Mouse (Mus musculus) lung, postnatal 36 days (tissue): ENCODE data around the gene Stard13.

Experiments used
- DNase-seq: peaks from one replicate; pipeline ENCODE4 v3.0.0; 2022; ENCODE audit warnings: mixed read lengths

The Stard13 gene

GRCm38 (mm10) chr5:151137901-151138300 lies 95.7 kb downstream of the Stard13 start:
- DNase-seq, result no peak

GRCm38 (mm10) chr5:151137311-151137710 lies 96.3 kb downstream of the Stard13 start:
- no peak for DNase-seq

GRCm38 (mm10) chr5:151135965-151136364 lies 97.7 kb downstream of the Stard13 start:
- DNase-seq, result no peak

GRCm38 (mm10) chr5:151135078-151135826 lies 98.4 kb downstream of the Stard13 start:
- peak; percentile 63 for DNase-seq

GRCm38 (mm10) chr5:151134202-151134601 lies 99.4 kb downstream of the Stard13 start:
- DNase-seq, result no peak

- DNase-seq, result no peak
Measured at GRCm38 (mm10) chr5:151133744-151134143, 99.9 kb downstream of the Stard13 start.

GRCm38 (mm10) chr5:151129762-151130161 lies 103.9 kb downstream of the Stard13 start:
- DNase-seq, result peak; percentile 74

GRCm38 (mm10) chr5:151127298-151127717 lies 106.3 kb downstream of the Stard13 start:
- DNase-seq, result peak; percentile 54

GRCm38 (mm10) chr5:151126608-151127005 lies 107.0 kb downstream of the Stard13 start:
- no peak for DNase-seq

GRCm38 (mm10) chr5:151125985-151126607 lies 107.5 kb downstream of the Stard13 start:
- DNase-seq, result peak; percentile 47

GRCm38 (mm10) chr5:151117846-151118245 lies 115.8 kb downstream of the Stard13 start:
- DNase-seq, result no peak

GRCm38 (mm10) chr5:151116192-151116887 lies 117.3 kb downstream of the Stard13 start:
- peak; percentile 76 for DNase-seq

- DNase-seq, result no peak
Measured at GRCm38 (mm10) chr5:151112743-151113142, 120.9 kb downstream of the Stard13 start.

- DNase-seq, result no peak
Measured at GRCm38 (mm10) chr5:151111080-151111871, 122.4 kb downstream of the Stard13 start.

- peak; percentile 74 for DNase-seq
Measured at GRCm38 (mm10) chr5:151110461-151110908, 123.2 kb downstream of the Stard13 start.

- no peak for DNase-seq
Measured at GRCm38 (mm10) chr5:151109822-151110221, 123.8 kb downstream of the Stard13 start.

GRCm38 (mm10) chr5:151108955-151109354 lies 124.7 kb downstream of the Stard13 start:
- DNase-seq, result no peak

GRCm38 (mm10) chr5:151108291-151108897 lies 125.2 kb downstream of the Stard13 start:
- no peak for DNase-seq

- DNase-seq, result no peak
Measured at GRCm38 (mm10) chr5:151106841-151107240, 126.8 kb downstream of the Stard13 start.

- DNase-seq, result no peak
Measured at GRCm38 (mm10) chr5:151105054-151105971, 128.3 kb downstream of the Stard13 start.
